Mouse (Mus musculus) layer of hippocampus, adult 18-20 months (tissue): Measurements from ENCODE around the gene Efnb2. TPM values are rescaled to one million over a fixed set of nuclear protein-coding genes. Genes with fewer than 3 reads are reported as not detected.

Experiments used
- DNase-seq, 2 experiments: peaks; one replicate each; pipeline ENCODE4 v3.0.0; 2022; ENCODE audit warnings: low spot score in 2 of 2
- microRNA-seq, 2 experiments: library from miRNA; unstranded; fragments of <30 nt; microRNA quantifications; one replicate each; pipeline ENCODE4 v1.2.0; 2021
- total RNA-seq, 2 experiments: library from RNA; stranded (reverse); gene quantifications; 2 replicates each; pipeline ENCODE4 v1.2.3; 2021

Gene Efnb2
- total RNA-seq, 2 experiments from 2014 or later = 31.0 to 36.0 TPM

DNA sequence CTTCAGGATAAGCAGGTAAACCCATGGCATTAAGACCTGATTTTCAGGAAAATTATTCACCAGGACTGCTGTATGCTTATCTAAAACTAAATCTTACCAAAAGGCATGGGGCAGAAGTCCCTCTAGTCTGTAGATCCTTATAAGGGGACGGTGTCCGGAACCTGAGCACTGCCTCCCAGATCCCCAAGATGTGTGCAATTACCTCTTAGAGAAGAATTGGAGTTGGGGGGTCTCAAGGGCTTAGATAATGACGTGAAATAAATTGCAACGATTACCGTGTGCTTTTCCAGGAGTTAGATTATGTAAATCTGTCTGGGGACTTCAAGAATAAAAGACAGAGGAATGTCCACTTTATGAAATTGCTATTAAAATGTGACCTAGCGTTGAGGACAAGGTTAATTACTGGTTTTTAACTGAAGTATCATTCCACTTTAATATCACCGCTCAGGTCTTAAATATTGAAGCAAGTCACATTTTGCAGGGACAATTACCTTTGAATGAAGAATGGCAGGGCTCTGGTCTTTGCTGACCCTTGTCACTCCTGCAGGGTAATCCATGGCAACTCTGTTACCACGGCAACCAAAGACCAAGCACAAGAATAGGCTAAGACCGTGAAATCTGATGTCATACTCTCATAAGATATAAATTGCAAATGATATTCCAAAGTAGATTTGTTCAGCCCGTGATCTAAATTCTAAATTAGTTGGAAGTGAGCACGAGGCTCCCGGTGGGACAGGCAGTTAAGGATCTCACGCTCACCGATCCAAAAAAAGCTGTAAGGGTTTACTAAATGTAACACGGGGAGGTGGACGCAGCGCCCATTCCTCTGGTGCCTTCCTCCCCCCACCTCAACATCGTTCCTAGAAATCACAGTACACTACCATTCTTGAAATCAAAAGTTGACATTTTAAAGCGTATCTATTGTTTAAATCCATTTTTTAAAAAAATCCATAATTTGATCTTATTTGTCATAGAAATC lies 86.2 kb downstream of the Efnb2 start:
- no peak for DNase-seq

DNA sequence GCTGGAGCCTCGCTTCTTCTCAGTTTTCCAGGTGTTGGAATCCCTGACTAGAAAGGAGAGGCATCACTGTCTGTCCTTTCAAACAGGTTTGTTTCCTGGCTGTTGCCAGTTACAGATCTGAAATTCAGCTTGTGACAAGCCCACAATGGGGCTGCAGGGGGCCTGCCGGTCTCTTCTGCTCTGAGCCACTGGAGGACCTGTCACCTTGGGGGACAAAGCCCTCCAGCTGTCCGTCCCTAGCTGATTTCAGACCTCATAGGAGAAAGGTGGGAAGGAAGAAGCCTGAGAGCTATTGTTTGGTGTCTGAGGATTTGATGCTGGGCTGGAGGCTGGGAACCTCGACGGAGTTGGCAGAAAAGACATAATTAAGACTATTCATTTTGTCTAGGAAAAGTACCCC lies 88.8 kb downstream of the Efnb2 start:
- DNase-seq = no peak

DNA sequence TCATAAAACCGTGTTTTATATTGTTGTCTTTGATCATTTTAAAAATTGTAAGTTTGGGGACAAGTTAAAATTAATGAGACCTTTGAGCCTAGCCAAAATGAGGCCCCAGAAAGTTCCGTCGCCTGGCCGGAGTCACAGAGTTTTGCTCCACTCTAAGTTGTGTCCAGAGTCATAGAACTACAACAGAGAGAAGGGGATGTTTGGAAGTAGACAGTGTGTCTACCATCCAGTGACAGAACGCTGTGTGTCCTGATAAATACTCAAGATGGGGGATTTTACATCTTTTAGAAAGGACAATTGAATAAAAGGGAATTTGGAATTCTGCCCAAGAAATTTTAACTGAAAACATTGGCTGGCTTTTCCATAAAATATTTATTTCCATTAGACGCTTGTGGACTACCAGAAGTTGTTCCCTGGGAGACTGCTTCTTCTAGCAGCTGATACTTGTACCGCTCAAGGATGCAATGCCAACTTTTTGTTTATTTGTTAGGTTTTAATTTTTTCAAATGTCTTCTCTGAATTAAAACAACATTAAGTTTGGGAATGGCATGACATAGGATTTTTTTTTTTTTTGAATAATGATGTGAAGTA lies 89.3 kb downstream of the Efnb2 start:
- DNase-seq = no peak

DNA sequence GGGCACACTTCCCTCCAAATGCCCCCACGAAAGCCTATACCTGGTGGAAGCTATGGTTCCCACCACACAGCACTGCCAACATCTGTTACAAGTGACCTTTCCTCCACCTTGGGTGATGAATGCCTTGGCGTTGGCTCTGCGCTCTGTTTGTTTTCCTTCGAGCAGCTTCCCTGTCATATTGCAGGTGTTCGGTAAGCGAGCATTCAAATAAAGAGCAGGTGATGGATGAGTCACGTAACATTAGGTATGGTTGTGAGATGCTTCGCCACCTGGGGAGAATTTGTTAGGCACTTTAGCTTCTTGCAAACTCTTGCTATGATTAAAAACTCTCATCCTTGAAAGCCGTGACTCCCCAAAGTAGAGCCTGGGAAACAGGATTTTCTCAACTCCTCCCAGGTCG lies 91.8 kb downstream of the Efnb2 start:
- DNase-seq = no peak

DNA sequence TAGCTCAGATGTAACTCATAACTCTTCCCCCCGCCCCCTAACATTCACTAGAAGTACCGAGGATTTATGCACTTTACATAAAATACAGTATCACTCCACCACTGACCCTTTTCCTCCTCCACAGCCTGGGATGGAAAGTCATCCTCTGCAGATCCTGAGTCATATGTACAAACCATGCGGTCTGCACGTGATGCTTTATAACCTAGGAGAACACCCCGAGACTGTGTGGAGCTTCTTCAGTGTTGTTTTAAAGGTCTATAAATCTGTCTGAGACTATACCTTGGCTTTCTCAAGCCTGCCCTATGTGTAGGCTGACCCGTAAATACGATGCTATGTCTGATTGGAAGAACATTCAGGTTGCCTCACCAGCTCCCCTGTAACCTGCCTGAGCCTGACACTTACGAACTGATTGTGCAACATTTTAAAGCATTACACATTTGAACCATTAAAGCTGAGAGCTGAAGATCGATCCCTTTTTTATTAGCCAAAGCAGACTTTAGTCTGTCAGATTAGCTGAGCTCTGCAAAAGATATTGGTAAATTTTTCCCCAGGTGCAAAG lies 92.7 kb downstream of the Efnb2 start:
- no peak for DNase-seq

Small RNAs within 50 kb of the gene (microRNA-seq; reads per million reads assigned to microRNA genes)
- gene Mir7654 = 1.6 to 2.5 reads per million in 2 experiments

Other genes starting within 250 kb of the Efnb2 start
- 100 to 1,000 TPM in 1 of 2 experiments, 10 to 100 TPM in 1; 91.4 to 101 TPM for gene Arglu1, start 29.3 kb upstream of the Efnb2 start, total RNA-seq